Comparison of ENCODE assay signal across 26 mouse cellular contexts in genomic region chr3:41537957-41538356, GRCm38 (mm10).
"Had no signal": no experiment of that assay in that cellular context is flagged by ENCODE, and none has a peak within 500 bp of the region (broad histone marks: within the 10 kb centered on the region; RNA-seq: fewer than 3 reads in every experiment).

No protein-coding gene starts in this region.

- H3K9ac ChIP-seq: heart, embryonic 13.5 days; heart, embryonic 15.5 days; hindbrain, embryonic 12.5 days; hindbrain, embryonic 14.5 days; intestine, embryonic 15.5 days; limb, embryonic 13.5 days; limb, embryonic 15.5 days; liver, embryonic 12.5 days; liver, embryonic 14.5 days had no signal

- H3K9me3 ChIP-seq: heart, embryonic 13.5 days; heart, embryonic 15.5 days; hindbrain, embryonic 10.5 days; hindbrain, embryonic 12.5 days; intestine, embryonic 15.5 days; limb, embryonic 13.5 days; limb, embryonic 15.5 days; liver, embryonic 12.5 days had no signal

- ATAC-seq: hindbrain, embryonic 16.5 days; inflammation-experienced regulatory T-cells, adult 6 months; intestine, embryonic 15.5 days; intestine, postnatal 0 days; liver, embryonic 12.5 days had no signal

- H3K27ac ChIP-seq: gastrocnemius, adult 2 months; heart, adult 2 months; heart, embryonic 13.5 days; heart, embryonic 15.5 days; hindbrain, embryonic 10.5 days; hindbrain, embryonic 12.5 days; hindbrain, embryonic 14.5 days; intestine, embryonic 15.5 days; limb, embryonic 13.5 days; limb, embryonic 15.5 days; liver, embryonic 12.5 days; liver, embryonic 14.5 days had no signal

- H3K4me3 ChIP-seq: gastrocnemius, adult 2 months; heart, adult 2 months; heart, embryonic 13.5 days; heart, embryonic 15.5 days; hindbrain, embryonic 10.5 days; hindbrain, embryonic 12.5 days; intestine, embryonic 15.5 days; limb, embryonic 13.5 days; limb, embryonic 15.5 days; liver, embryonic 12.5 days had no signal

- H3K4me1 ChIP-seq: hindbrain, embryonic 12.5 days; limb, embryonic 13.5 days; limb, embryonic 15.5 days had no signal

- H3K36me3 ChIP-seq: heart, embryonic 13.5 days; heart, embryonic 15.5 days; hindbrain, embryonic 10.5 days; hindbrain, embryonic 12.5 days; intestine, embryonic 15.5 days; limb, embryonic 13.5 days; limb, embryonic 15.5 days; liver, embryonic 12.5 days had no signal

- DNase-seq: gastrocnemius, adult 2 months; gastrocnemius, postnatal 10 days; gastrocnemius, postnatal 25 days; heart, postnatal 4 days; kidney, adult 18-20 months; kidney, adult 8-10 months; kidney, postnatal 10 days; kidney, postnatal 25 days; layer of hippocampus, adult 9-11 months; layer of hippocampus, postnatal 36 days; left cerebral cortex, postnatal 4 days had no signal

- H3K4me2 ChIP-seq: heart, embryonic 11.5 days; heart, embryonic 13.5 days; heart, embryonic 15.5 days; hindbrain, embryonic 12.5 days; hindbrain, embryonic 14.5 days; intestine, embryonic 15.5 days; limb, embryonic 13.5 days; limb, embryonic 15.5 days; liver, embryonic 12.5 days had no signal

- H3K27me3 ChIP-seq: heart, embryonic 13.5 days; heart, embryonic 15.5 days; hindbrain, embryonic 12.5 days; intestine, embryonic 15.5 days; limb, embryonic 13.5 days; limb, embryonic 15.5 days; liver, embryonic 12.5 days had no signal
